Mouse (Mus musculus): Measurements from ENCODE around the gene Esr1. TPM values are rescaled to one million over a fixed set of nuclear protein-coding genes. Genes with fewer than 3 reads are reported as not detected.

The Esr1 gene
- polyA plus RNA-seq, 1 experiment from 2014 or later: 0.18 TPM

DNA sequence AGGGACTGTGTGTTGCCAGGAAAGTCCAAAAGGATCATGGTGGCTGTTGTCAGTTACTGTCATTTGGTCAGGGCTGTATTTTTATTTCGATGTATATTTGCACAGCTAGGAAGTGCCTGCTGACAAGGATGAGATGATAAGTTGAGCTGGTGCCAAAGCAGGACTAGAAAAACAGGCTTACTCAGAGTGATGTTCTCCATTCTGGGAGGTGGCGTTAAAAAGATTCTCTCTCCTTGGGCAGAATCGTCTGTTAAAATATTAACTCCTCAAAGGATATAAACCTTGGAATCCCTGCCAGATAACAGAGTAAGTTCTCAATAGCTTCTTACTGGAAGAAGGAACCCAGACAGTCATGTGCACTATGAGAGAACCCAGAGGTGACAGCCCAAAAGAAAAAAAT is 382.4 kb downstream of the Esr1 start:
- Histone ChIP-seq H3K9ac (ENCODE audit: low read length) (no peak overlapping the region), H3K4me1 (ENCODE audit: control insufficient read depth, insufficient read depth, low read length) (no peaks in the 10 kb centered on the region), H3K36me3 (ENCODE audit: control insufficient read depth, insufficient read depth, low read length) (no peaks in the 10 kb centered on the region), H3K9me3 (replicated peaks; ENCODE audit: control insufficient read depth, low read length) (no peaks in the 10 kb centered on the region), H3K4me2 (ENCODE audit: low read length) (no peak overlapping the region), H3K4me3 (ENCODE audit: low read depth, low read length) (no peak overlapping the region), H3K27ac (ENCODE audit: low read depth, low read length) (no peak overlapping the region), H3K27me3 (replicated peaks; ENCODE audit: control insufficient read depth, insufficient read depth, low read length) (no peaks in the 10 kb centered on the region)
- no peak for ATAC-seq
- WGBS: 88% methylated on average over 3 of the region's 3 CpGs
- no peak for DNase-seq (ENCODE audit: low spot score)

DNA sequence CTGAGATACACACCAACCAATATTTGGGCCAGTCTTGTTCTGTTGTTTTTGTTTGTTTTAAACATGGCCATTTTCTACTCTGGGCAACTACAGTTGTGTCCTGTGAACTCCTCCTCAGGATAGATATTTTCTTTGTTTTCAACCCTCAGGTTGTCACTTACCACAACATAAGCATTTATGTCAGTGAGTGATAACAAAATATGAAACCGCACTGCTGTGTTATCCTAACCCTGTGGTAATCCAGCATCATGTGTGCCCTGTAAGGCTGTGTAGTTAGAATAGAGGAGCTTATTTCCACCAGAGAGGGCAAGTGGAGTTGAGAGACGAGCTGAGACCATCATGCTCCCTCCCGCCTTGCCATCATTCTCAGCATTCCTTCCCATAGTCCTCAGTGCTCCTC is 385.2 kb downstream of the Esr1 start:
- 82% methylated on average over 3 of the region's 3 CpGs for WGBS
- H3K36me3 ChIP-seq (ENCODE audit: control insufficient read depth, insufficient read depth, low read length): no peaks in the 10 kb centered on the region
- DNase-seq (ENCODE audit: low spot score) (no peak), ATAC-seq (no peak)
- H3K4me3 ChIP-seq (ENCODE audit: low read depth, low read length): no peak overlapping the region
- no peak overlapping the region for H3K4me2 ChIP-seq (ENCODE audit: low read length)
- H3K27me3 ChIP-seq (replicated peaks; ENCODE audit: control insufficient read depth, insufficient read depth, low read length): no peaks in the 10 kb centered on the region
- no peaks in the 10 kb centered on the region for H3K9me3 ChIP-seq (replicated peaks; ENCODE audit: control insufficient read depth, low read length)
- no peak overlapping the region for H3K27ac ChIP-seq (ENCODE audit: low read depth, low read length)
- no peak overlapping the region for H3K9ac ChIP-seq (ENCODE audit: low read length)
- H3K4me1 ChIP-seq (ENCODE audit: control insufficient read depth, insufficient read depth, low read length): no peaks in the 10 kb centered on the region

DNA sequence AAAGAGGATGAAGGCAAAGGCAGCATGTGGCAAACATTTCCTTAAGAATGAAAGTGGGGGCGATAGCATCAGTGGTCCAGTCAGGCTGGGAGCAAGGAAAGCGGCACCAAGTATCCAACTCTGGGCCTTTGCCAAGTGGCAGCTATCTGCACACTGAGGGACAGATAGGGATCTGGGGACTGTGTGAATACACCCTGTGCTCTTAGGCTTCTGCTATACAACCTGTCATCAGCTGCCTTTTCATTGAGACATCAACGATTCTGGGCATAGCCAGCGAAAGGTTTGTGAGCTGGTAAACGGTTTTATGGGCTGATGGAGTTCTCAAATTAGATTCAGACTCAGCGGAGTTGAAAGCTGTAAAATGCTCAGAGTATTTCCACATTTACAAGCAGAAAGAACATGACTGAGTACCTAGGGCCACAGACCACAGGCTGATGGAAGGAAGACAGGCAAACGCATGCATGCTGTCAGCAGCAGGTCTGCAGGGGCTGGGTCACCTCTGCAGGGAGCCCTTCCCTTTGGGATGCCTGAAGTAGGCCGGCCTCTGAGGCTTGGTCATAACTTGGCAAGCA is 397.5 kb downstream of the Esr1 start:
- DNase-seq (ENCODE audit: low spot score): no peak

DNA sequence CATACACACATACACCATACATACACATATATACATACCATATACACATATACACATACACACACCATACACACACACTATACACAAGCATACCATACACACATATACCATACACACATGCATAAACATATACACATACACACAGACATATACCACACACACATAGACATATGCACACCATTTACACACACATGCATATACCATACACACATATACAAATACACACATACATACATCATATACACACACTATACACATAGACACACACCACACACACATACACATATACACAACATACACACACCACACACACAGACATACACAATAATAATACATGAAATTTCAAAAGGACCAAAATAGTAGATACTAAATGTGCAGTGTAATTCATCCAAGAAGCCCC is 400.6 kb downstream of the Esr1 start:
- ATAC-seq: no peak
- no peak overlapping the region for H3K4me3 ChIP-seq (ENCODE audit: low read depth, low read length)
- no peak overlapping the region for H3K4me2 ChIP-seq (ENCODE audit: low read length)
- no peaks in the 10 kb centered on the region for H3K27me3 ChIP-seq (replicated peaks; ENCODE audit: control insufficient read depth, insufficient read depth, low read length)
- no peaks in the 10 kb centered on the region for H3K36me3 ChIP-seq (ENCODE audit: control insufficient read depth, insufficient read depth, low read length)
- no peak for DNase-seq (ENCODE audit: low spot score)
- no peak overlapping the region for H3K9ac ChIP-seq (ENCODE audit: low read length)
- H3K9me3 ChIP-seq (replicated peaks; ENCODE audit: control insufficient read depth, low read length): no peaks in the 10 kb centered on the region
- no peaks in the 10 kb centered on the region for H3K4me1 ChIP-seq (ENCODE audit: control insufficient read depth, insufficient read depth, low read length)
- no peak overlapping the region for H3K27ac ChIP-seq (ENCODE audit: low read depth, low read length)

More for the DNA sequence above, 397.5 kb downstream of the Esr1 start:
- Histone ChIP-seq H3K4me3 (ENCODE audit: low read depth, low read length) (no peak overlapping the region), H3K27ac (ENCODE audit: low read depth, low read length) (no peak overlapping the region), H3K4me2 (ENCODE audit: low read length) (no peak overlapping the region), H3K4me1 (ENCODE audit: control insufficient read depth, insufficient read depth, low read length) (no peaks in the 10 kb centered on the region), H3K9ac (ENCODE audit: low read length) (no peak overlapping the region), H3K27me3 (replicated peaks; ENCODE audit: control insufficient read depth, insufficient read depth, low read length) (no peaks in the 10 kb centered on the region), H3K36me3 (ENCODE audit: control insufficient read depth, insufficient read depth, low read length) (no peaks in the 10 kb centered on the region), H3K9me3 (replicated peaks; ENCODE audit: control insufficient read depth, low read length) (no peaks in the 10 kb centered on the region)
- no peak for ATAC-seq
- 80% methylated on average over 8 of the region's 8 CpGs for WGBS

DNA sequence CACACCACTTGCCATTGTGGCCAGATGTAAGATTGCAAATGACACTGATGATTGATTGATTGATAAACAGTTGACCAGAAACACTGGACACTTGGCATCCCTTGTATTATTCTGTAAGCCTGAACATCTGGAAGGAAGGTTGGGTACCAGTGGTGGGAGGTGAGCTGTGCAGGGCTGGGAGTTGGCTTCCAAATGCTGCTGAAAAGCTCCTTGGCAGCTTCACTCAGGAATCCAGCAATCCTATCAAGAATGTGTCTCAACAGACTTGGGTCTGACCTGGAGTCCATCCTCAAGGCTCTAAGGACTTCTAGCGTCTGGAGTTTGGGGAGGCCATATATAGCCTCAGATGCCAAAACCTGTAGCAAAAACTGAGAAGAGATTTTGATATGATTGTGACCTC is 403.6 kb downstream of the Esr1 start:
- Histone ChIP-seq H3K4me1 (ENCODE audit: control insufficient read depth, insufficient read depth, low read length) (no peaks in the 10 kb centered on the region), H3K27ac (ENCODE audit: low read depth, low read length) (no peak overlapping the region), H3K9me3 (replicated peaks; ENCODE audit: control insufficient read depth, low read length) (no peaks in the 10 kb centered on the region), H3K4me3 (ENCODE audit: low read depth, low read length) (no peak overlapping the region), H3K27me3 (replicated peaks; ENCODE audit: control insufficient read depth, insufficient read depth, low read length) (no peaks in the 10 kb centered on the region), H3K9ac (ENCODE audit: low read length) (no peak overlapping the region), H3K36me3 (ENCODE audit: control insufficient read depth, insufficient read depth, low read length) (no peaks in the 10 kb centered on the region), H3K4me2 (ENCODE audit: low read length) (no peak overlapping the region)
- ATAC-seq (no peak), DNase-seq (ENCODE audit: low spot score) (no peak)
- 89% methylated on average over 1 of the region's 1 CpGs for WGBS

DNA sequence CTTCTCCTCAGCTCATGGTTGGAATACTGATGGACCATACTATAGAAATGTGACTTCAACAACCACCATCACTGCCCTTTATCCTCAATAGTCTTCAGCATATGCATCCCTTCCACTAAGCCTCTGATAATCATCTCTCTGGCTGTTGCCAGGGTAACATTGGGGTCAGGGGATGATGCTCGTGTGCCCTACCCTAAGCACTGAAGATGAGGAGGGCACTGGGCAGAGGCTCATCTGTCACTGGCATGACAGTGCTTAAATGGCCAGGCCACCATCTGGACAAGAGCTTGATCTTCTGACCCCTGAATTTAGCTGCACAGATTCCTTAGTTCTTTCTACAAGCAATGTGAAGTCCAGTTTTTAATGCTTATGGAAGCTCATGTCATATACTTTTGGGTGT is 405.8 kb downstream of the Esr1 start:
- H3K9me3 ChIP-seq (replicated peaks; ENCODE audit: control insufficient read depth, low read length): no peaks in the 10 kb centered on the region
- H3K27ac ChIP-seq (ENCODE audit: low read depth, low read length): no peak overlapping the region
- no peak overlapping the region for H3K9ac ChIP-seq (ENCODE audit: low read length)
- 71% methylated on average over 1 of the region's 1 CpGs for WGBS
- no peak for ATAC-seq
- no peak for DNase-seq (ENCODE audit: low spot score)
- H3K4me3 ChIP-seq (ENCODE audit: low read depth, low read length): no peak overlapping the region
- H3K27me3 ChIP-seq (replicated peaks; ENCODE audit: control insufficient read depth, insufficient read depth, low read length): no peaks in the 10 kb centered on the region
- H3K4me2 ChIP-seq (ENCODE audit: low read length): no peak overlapping the region
- H3K36me3 ChIP-seq (ENCODE audit: control insufficient read depth, insufficient read depth, low read length): no peaks in the 10 kb centered on the region
- no peaks in the 10 kb centered on the region for H3K4me1 ChIP-seq (ENCODE audit: control insufficient read depth, insufficient read depth, low read length)

DNA sequence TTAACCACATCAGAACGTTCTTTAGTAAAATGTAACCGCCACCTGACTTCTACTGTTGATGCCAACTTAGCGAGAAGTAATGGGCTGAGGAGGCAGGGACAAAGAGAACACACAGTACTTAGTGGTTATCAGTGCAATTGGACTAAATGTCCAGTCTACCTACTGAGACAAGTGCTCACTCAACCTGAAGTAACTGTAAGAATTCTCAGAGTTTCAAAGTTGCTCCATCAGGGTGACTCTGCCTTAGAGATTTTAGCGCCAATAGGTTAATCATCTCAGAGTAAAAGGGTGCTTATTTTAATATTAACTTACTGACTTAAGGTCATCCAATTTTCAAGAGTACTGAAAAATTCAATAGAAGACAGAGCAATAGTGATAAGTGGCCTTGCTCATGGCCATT is 414.5 kb downstream of the Esr1 start:
- no peaks in the 10 kb centered on the region for H3K36me3 ChIP-seq (ENCODE audit: control insufficient read depth, insufficient read depth, low read length)
- ATAC-seq (no peak), DNase-seq (ENCODE audit: low spot score) (no peak)
- no peak overlapping the region for H3K27ac ChIP-seq (ENCODE audit: low read depth, low read length)
- H3K9ac ChIP-seq (ENCODE audit: low read length): no peak overlapping the region
- H3K27me3 ChIP-seq (replicated peaks; ENCODE audit: control insufficient read depth, insufficient read depth, low read length): no peaks in the 10 kb centered on the region
- H3K9me3 ChIP-seq (replicated peaks; ENCODE audit: control insufficient read depth, low read length): no peaks in the 10 kb centered on the region
- no peak overlapping the region for H3K4me2 ChIP-seq (ENCODE audit: low read length)
- WGBS: 90% methylated on average over 4 of the region's 4 CpGs
- H3K4me3 ChIP-seq (ENCODE audit: low read depth, low read length): no peak overlapping the region
- H3K4me1 ChIP-seq (ENCODE audit: control insufficient read depth, insufficient read depth, low read length): no peaks in the 10 kb centered on the region

DNA sequence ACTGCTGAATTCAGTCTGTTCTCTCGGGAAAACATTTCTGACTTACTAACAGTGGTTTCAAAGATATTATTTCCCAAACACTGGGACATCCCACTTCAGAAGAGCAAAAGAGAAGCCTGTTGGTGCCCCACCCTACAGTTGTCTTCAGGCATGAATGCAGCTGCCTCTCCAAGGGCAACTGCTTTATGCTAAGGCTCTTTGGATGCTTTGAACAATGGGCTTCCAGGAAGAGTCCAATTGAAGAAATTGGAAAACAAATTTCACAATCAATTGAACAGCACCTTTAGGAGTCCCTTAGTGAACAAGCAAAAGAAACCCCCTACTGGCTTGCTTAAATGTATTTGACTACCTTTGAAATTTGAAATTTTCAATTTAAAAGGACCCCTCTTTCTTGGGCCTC is 415.8 kb downstream of the Esr1 start:
- Histone ChIP-seq H3K4me2 (ENCODE audit: low read length) (no peak overlapping the region), H3K4me3 (ENCODE audit: low read depth, low read length) (no peak overlapping the region), H3K4me1 (ENCODE audit: control insufficient read depth, insufficient read depth, low read length) (no peaks in the 10 kb centered on the region; the same call in 1 of the 2 replicates), H3K36me3 (ENCODE audit: control insufficient read depth, insufficient read depth, low read length) (no peaks in the 10 kb centered on the region), H3K27ac (ENCODE audit: low read depth, low read length) (no peak overlapping the region), H3K9ac (ENCODE audit: low read length) (no peak overlapping the region), H3K27me3 (replicated peaks; ENCODE audit: control insufficient read depth, insufficient read depth, low read length) (no peaks in the 10 kb centered on the region), H3K9me3 (replicated peaks; ENCODE audit: control insufficient read depth, low read length) (no peaks in the 10 kb centered on the region)
- 73% methylated on average over 1 of the region's 1 CpGs for WGBS
- DNase-seq (ENCODE audit: low spot score): no peak
- no peak for ATAC-seq

DNA sequence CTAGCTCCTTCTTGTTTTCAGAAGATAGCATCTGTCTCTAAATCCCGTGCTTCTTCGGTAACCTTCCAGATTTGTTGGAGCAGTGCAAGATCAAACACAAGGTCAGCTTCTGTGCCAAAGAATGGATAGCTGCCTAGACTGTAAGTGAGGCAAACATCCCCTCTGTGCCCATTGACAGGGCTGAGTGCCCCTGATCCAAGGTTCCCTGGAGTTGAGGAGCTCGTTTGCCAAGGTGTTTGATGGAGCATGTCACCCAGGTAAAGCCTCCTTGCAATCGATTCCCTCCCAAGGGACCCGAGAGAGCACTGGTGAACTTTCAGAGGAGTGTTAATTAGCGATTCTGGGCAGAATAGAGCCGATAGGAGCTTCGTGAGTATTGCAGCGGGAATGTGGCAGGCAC is 416.9 kb downstream of the Esr1 start:
- H3K9ac ChIP-seq (ENCODE audit: low read length): no peak overlapping the region
- ATAC-seq: no peak
- H3K36me3 ChIP-seq (ENCODE audit: control insufficient read depth, insufficient read depth, low read length): no peaks in the 10 kb centered on the region
- no peaks in the 10 kb centered on the region for H3K27me3 ChIP-seq (replicated peaks; ENCODE audit: control insufficient read depth, insufficient read depth, low read length)
- no peaks in the 10 kb centered on the region; the same call in 1 of the 2 replicates for H3K4me1 ChIP-seq (ENCODE audit: control insufficient read depth, insufficient read depth, low read length)
- no peak overlapping the region for H3K4me3 ChIP-seq (ENCODE audit: low read depth, low read length)
- H3K27ac ChIP-seq (ENCODE audit: low read depth, low read length): no peak overlapping the region
- DNase-seq (ENCODE audit: low spot score): no peak
- no peak overlapping the region for H3K4me2 ChIP-seq (ENCODE audit: low read length)
- WGBS: 77% methylated on average over 9 of the region's 9 CpGs
- H3K9me3 ChIP-seq (replicated peaks; ENCODE audit: control insufficient read depth, low read length): no peaks in the 10 kb centered on the region

Measured in forebrain, embryonic 14.5 days (tissue).